Mouse (Mus musculus) kidney, adult 11 months (tissue): ENCODE results near the gene Mas1.
A peak's percentile ranks its signal among the peaks of the same experiment; 100 is the strongest.
"Not testable (repeated sequence)": the region's sequence is repeated elsewhere in the genome, so short reads cannot be mapped to it uniquely, and the experiment has no call there.

Experiments used
- DNase-seq: peaks from one replicate; pipeline ENCODE4 v3.0.0; 2022

Mas1 gene

GRCm38 (mm10) chr17:12868043-12868442 is at the start of gene Mas1:
TSS of gene Mas1 (minus strand) at chr17:12868143.
- DNase-seq: no peak

DNA sequence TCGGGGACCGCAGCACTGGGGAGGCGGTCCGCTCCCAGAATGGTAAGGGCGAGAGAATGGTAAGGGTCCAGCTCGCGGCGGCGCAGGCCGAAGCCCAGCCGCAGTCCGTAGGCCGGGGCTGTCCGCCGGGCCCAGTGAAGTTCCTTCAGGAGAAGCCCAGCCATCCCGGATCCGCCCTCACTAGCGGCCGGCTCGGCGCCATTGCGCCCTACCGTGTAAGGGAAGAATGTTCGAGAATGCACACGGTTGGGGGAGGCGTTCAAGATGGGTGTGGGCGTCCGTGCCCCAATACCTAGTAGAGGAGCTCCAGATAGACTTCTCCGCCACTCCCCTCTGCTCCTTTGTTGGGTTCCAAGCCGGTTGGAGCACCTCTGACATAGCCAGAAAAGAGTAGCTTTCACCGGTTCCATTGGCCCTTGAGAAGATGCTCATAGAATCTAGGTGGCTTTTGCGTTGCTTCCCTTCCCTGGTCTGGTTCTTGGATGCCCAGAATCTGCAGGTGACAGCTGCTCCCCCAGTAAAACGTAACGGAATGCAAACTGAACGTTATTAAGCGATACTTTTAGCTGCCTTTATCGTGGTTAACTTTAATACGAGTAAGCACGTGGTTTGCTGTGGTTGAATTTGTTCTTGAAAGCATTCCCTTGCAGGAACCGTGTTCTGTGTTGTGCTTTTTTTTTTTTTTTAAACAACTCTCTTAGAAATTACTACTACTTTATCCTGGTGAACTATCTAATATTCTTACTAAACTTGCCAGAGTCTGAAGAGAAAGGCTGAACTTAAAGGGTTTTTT is 48.8 kb upstream of the Mas1 start:
- DNase-seq: no peak

DNA sequence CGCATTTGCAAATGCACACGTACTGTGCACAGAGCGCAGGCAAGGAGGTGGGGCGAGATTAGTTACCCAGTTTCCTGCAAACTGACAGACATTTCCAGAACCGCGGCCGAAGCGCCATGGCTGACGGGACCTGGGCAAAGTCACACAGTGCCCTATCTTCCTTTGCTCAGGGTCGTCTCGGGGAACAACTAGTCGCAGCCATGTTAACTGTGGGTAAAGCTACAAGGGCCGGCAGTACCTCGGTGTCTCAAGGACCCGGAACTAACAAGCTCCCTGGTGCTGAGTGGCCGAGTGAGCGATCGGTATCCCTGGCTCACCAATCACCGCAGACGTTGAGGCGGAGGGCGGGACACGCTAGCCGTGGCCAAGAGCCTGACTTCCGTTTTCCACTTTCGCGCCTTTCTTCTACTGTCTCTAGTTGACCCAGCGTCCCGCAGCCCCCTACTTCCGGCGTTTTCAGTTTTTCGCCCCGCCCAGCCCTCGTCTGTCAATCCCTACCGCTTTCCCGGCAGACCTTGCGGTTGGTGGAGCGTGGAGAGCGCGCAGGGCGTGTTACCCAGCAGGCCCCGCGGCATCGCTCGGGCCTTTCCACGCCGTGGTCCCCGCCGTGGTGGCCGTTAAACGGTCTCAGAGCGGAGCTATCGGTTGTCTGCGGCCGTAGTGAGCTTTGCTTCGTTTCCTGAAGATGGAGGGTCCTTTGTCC is 48.1 kb upstream of the Mas1 start, which contains the start of gene Mrpl18:
Gene Mrpl18 (minus strand): TSS at position 465 of the 703 bp plus-strand sequence.
- DNase-seq: peak; percentile 100

DNA sequence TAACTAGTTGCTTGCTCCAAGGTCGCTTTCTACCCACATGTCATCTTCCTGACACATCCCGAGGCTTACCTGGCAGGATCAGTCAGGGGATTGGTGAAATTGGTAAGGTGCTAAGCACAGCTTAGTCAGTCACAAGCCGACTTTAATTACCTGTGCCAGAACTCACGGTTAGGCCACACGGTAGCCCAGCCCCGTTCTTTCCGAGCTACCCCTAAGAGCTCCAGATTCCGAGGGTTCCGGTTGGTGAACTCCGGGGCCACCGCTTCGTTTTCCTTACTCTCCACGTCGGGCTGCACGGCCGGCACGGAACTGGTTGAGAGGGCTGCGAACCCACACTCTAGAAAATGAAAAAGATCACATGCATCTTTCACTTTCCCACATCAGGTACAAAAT is 47.5 kb upstream of the Mas1 start, which contains the start of gene Tcp1:
Gene Tcp1 (plus strand): TSS at position 214 of the 393 bp plus-strand sequence.
- no peak for DNase-seq

DNA sequence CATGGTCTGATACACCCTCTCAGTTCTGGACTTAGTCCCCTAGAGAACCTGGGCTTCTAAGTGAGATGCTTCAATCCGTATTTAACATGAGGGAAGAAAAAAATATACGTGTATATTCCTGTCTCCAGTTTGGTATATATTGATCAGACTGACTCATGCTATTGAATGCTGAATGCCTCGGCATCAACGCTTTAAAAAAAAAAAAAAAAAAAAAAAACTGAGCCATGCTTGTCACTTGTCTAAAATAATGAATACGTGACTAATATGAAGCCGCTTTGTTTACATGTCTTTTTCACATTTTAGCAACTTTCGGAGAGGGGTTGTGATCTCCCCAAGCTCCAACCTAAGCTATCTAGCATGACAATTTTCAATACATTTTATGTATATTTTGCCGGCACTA is 42.4 kb upstream of the Mas1 start:
- no peak for DNase-seq

DNA sequence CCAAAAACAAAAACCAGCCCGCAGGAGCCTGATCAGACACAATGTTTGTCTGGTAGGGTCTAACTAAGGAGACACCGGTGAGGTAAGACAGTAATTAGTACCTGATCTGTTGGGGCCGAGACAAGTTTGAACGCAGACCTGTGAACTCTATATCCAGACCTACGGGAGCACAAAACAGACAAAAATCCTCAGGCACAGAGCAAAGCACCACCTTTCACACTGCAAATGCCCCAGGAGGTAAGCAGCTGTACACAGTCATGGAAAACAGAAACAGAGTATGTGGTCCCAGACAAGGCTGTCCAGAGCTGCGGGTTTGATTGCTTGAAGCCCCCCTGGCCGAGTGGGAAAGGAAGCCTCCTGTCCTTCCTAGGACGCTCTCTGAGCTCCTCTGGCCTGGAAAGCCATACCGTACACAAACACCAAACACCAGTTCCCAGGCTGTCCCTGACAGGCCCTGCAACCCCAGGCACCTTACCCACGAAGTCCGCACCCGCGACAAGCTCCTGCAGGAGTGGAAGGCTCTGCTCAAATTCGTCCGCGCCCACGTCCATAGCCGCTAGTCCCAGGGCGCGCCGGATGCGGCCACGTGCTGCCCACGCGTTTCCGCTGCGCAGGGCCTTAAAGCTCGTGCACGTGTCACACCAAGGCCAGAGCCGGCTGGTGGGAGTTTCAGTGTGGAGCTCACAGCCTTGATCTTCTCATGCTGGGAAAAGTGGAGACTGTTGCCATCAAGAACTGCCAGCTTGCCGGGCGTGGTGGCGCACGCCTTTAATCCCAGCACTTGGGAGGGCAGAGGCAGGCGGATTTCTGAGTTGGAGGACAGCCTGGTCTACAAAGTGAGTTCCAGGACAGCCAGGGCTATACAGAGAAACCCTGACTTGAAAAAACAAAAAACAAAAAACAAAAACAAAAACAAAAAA is 41.7 kb upstream of the Mas1 start, which contains the start of gene Pnldc1:
Gene Pnldc1 (minus strand): TSS at position 870 of the 920 bp plus-strand sequence.
- DNase-seq: no peak

DNA sequence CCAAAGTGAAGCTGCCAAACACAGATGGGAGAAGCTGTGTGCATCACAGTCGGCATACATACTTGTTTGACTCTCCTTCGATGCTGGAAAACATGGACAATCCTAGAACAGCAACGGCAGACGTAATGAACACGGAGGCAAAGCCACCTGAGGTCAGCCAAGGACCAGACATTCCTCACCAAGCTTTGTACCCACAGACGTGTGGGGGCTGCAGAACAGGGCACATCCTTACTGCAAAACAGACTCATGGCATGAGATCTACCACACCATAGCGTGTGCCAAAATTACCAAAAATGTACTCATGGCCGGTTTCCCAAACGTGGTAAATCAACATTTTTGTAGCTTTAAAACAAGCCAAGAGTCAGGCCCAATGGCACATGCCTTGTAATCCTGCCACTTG is 38.5 kb upstream of the Mas1 start:
- no peak for DNase-seq

GRCm38 (mm10) chr17:12905810-12906209 is 37.9 kb upstream of the Mas1 start:
- no peak for DNase-seq

- DNase-seq: no peak
Measured at GRCm38 (mm10) chr17:12904349-12904748, 36.4 kb upstream of the Mas1 start.

- no peak for DNase-seq
Measured at GRCm38 (mm10) chr17:12903372-12904333, 35.7 kb upstream of the Mas1 start.

DNA sequence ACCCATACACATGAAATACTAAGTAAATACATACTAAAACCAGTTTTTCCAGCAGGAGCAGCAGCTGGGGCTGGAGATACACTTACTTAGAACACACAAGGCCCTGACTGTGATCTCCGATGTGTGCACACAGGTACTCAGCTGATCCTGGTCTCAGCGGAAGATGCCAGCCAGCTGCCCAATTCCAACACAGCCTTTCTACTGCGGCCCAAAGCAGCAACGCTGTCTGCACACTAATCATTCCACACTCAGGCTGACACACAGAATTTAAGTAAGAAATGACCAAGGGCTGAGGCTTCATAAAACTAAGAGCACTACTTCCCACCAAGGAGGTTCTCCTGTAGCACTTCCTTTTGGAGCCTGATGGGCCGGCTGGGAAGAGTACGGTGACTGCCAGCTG is 34.3 kb upstream of the Mas1 start:
- DNase-seq: no peak

- DNase-seq: not testable (repeated sequence)
Measured at GRCm38 (mm10) chr17:12898607-12899006, 30.7 kb upstream of the Mas1 start.

GRCm38 (mm10) chr17:12897674-12898073 is 29.7 kb upstream of the Mas1 start:
- no peak for DNase-seq

- DNase-seq: no peak
Measured at GRCm38 (mm10) chr17:12892033-12892432, 24.1 kb upstream of the Mas1 start.

- DNase-seq: no peak
Measured at GRCm38 (mm10) chr17:12891054-12891453, 23.1 kb upstream of the Mas1 start.

DNA sequence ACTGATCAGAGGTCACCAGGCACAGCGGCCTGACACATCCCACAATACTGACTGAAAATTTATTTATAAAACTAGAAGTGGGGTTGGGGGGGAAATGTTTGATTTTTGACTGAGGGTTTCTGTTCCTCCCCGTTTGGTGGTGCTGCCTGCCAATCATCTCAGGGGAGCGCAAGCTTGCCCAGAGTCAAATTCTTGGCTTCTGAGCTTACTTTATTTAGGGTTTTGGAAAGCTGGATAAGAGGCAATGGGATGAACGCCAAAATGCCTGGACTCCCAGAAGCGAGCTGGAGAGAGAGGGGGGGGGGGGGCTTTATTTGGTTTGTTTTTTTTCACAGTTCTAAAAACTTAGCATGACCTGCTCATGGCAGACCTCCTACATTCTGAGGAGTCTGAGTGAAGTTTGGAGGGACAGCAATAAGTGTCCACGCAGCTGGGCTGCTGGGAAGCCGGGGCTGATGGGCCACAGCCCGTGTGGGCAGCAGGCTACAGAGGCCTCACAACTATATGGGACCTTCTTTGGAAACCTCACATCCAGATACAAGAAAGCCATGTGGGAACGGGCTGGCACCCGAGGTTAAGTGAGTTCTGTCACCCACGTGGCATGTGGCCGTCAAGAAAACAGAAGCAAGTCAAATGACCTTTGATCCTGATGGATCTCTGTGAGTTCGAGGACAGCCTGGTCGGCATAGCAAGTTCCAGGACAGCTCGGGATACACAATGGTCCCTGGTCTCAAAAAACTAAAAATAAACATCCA is 19.3 kb upstream of the Mas1 start:
- DNase-seq: no peak

GRCm38 (mm10) chr17:12886620-12887019 is 18.7 kb upstream of the Mas1 start:
- DNase-seq: no peak

GRCm38 (mm10) chr17:12881216-12881615 is 13.3 kb upstream of the Mas1 start:
- no peak for DNase-seq

DNA sequence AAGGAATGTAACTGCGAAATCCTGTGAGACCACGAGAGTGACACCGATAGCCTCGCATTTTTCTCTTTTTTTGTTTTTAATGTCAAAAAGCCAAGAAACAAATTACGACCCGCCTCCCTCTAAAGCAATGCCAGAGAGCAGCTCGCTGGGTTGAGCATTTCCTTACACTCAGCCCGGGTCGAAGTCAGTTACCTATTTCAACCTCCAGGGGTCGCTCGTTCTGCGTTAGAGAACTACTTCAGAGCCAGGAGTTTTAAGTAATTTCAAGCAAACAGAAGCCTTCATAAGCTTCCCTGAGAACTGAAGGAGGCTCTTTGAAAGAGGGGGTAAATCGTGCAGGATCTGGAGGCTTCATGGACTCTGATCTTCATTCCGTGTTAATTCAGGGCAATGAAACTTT is 12.2 kb upstream of the Mas1 start:
- DNase-seq: peak; percentile 79

- DNase-seq: no peak
Measured at GRCm38 (mm10) chr17:12875734-12876133, 7.8 kb upstream of the Mas1 start, which contains the start of gene Mrgprh. TSS of gene Mrgprh (plus strand) at chr17:12876034.
